Mouse (Mus musculus) neural tube, embryonic 13.5 days (tissue): Measurements from ENCODE around the gene Anks6. TPM values are rescaled to one million over a fixed set of nuclear protein-coding genes. Genes with fewer than 3 reads are reported as not detected.

Experiments used
- ATAC-seq: fragments of 200-750 bp; cut with Nextera tagmentation; 2 replicates; pipeline ENCODE4 v1.8.0; 2017; ENCODE audit warnings: low read depth, mild to moderate bottlenecking, moderate TSS enrichment, moderate library complexity
- H3K27ac ChIP-seq: fragments of 300-500 bp; sonication (generic); replicated peaks from 2 replicates; pipeline ENCODE4 v1.5.1; 2015; ENCODE audit warnings: moderate library complexity, mild to moderate bottlenecking, inconsistent platforms
- H3K27me3 ChIP-seq: fragments of 300-500 bp; sonication (generic); 2 replicates; pipeline ENCODE4 v1.6.1; 2015; ENCODE audit warnings: mild to moderate bottlenecking, inconsistent platforms
- H3K36me3 ChIP-seq: fragments of 300-500 bp; sonication (generic); 2 replicates; pipeline ENCODE4 v1.6.1; 2015; ENCODE audit warnings: mild to moderate bottlenecking, inconsistent platforms
- H3K4me1 ChIP-seq: fragments of 300-500 bp; sonication (generic); replicated peaks from 2 replicates; pipeline ENCODE4 v1.6.1; 2015; ENCODE audit warnings: inconsistent platforms
- H3K4me2 ChIP-seq: fragments of 300-500 bp; sonication (generic); 2 replicates; pipeline ENCODE4 v1.6.1; 2015; ENCODE audit warnings: inconsistent platforms, mild to moderate bottlenecking, moderate library complexity
- H3K4me3 ChIP-seq: fragments of 300-500 bp; sonication (generic); 2 replicates; pipeline ENCODE4 v1.5.1; 2015; ENCODE audit warnings: mild to moderate bottlenecking, inconsistent platforms
- H3K9ac ChIP-seq: fragments of 300-500 bp; sonication (generic); 2 replicates; pipeline ENCODE4 v1.6.1; 2015; ENCODE audit warnings: moderate library complexity, mild to moderate bottlenecking, inconsistent platforms
- H3K9me3 ChIP-seq: fragments of 300-500 bp; sonication (generic); 2 replicates; pipeline ENCODE4 v1.6.1; 2016; ENCODE audit warnings: inconsistent platforms
- WGBS: fragments of 180-500 bp; shearing (Covaris S2); methylation state at CpG from one replicate; pipeline ENCODE4 v1.1.7; 2015; 5-methylcytosine and 5-hydroxymethylcytosine counted together
- polyA plus RNA-seq: library from polyadenylated mRNA; unstranded; fragments of >200 nt; fragmentation: Nextera tagmentation; extraction: Ambion mirVana; gene quantifications from 2 replicates; pipeline ENCODE4 v1.2.1, GENCODE M21; 2015

The Anks6 gene
- polyA plus RNA-seq, result 4.4 and 4.8 TPM in 2 replicates

DNA sequence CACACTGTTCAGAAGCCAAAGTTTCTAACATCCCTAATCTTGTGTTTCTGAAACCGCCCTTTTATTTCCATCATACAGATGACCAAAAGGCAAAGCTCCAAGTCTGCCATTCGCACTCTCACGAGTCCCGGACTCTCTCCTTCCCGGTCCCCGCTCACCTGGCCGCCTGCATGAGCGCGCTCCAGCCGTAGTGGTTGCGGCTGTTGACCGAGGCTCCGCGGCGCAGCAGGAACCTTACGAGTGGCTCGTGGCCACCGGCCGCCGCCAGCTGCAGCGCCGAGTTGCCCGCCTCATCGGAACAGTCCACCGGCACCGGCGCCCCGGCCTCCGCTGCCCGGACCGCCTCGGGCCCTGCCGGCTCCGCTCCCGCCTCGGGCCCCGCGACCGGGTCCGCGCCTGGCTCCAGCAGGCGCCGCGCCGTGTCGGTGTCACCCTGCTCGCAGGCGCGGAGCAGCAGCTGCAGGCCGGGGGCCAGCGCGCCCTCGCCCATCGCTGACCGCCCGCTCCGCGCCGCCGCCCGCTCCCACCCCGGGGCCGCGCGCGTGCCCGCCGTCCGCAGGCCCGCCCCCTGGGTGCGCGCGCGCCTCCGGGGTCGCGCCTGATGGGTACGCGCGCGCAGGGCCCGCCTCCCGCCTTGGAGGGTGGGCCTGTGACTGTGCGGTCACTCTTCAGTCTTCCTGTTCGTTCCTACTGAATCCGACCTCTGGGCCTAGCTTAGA is at the start of gene Anks6:
TSS of gene Anks6 (minus strand) at position 637 of the 719 bp plus-strand sequence.
- peak within 1 kb of the TSS; percentile 67 for H3K4me2 ChIP-seq
- H3K27ac ChIP-seq, result peak within 1 kb of the TSS; percentile 80
- peak within 1 kb of the TSS; percentile 87 for H3K9ac ChIP-seq
- peaks cover 16% of the 10 kb centered on the region for H3K4me1 ChIP-seq
- peak within 1 kb of the TSS; percentile 76 for H3K4me3 ChIP-seq
- H3K9me3 ChIP-seq, result no peaks in the 10 kb centered on the region
- no peaks in the 10 kb centered on the region for H3K27me3 ChIP-seq
- peak; percentile 90 for ATAC-seq
- WGBS, result under 1% methylated on average over 73 of the region's 86 CpGs
- H3K36me3 ChIP-seq, result no peaks in the 10 kb centered on the region

GRCm38 (mm10) chr4:47103561-47103960 is 46.3 kb upstream of the Anks6 start:
- H3K9ac ChIP-seq, result no peak overlapping the region
- H3K27me3 ChIP-seq, result no peaks in the 10 kb centered on the region
- 95% methylated on average over 10 of the region's 10 CpGs for WGBS
- H3K27ac ChIP-seq, result no peak overlapping the region
- no peaks in the 10 kb centered on the region for H3K4me1 ChIP-seq
- no peaks in the 10 kb centered on the region for H3K9me3 ChIP-seq
- no peak for ATAC-seq
- H3K36me3 ChIP-seq, result no peaks in the 10 kb centered on the region
- no peak overlapping the region for H3K4me3 ChIP-seq
- no peak overlapping the region for H3K4me2 ChIP-seq

DNA sequence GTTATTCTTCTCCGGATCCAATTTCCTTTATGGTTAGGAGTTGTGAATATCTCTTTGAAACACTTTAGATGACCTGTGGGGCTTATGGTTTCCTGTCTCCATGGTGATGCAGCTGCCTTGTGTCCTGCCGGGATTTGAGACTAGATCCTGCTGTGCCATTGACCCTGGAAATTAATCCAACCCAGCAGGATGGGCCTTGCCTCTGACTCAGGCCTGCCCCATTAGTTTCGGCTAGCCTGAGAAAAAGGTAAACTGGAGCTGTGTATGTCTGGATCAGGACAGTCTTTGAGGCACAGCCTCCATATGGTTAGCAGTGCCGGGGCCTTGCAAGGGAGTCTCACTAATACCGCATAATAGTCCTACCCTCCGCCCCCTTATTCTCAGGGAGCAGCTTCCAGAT is 36.4 kb upstream of the Anks6 start:
- Histone ChIP-seq H3K9me3 (no peaks in the 10 kb centered on the region), H3K4me1 (peaks cover 25% of the 10 kb centered on the region), H3K36me3 (no peaks in the 10 kb centered on the region), H3K9ac (no peak overlapping the region), H3K27me3 (peaks cover 43% of the 10 kb centered on the region), H3K4me3 (no peak overlapping the region), H3K4me2 (no peak overlapping the region), H3K27ac (no peak overlapping the region)
- ATAC-seq, result no peak
- 17% methylated on average over 6 of the region's 6 CpGs for WGBS

DNA sequence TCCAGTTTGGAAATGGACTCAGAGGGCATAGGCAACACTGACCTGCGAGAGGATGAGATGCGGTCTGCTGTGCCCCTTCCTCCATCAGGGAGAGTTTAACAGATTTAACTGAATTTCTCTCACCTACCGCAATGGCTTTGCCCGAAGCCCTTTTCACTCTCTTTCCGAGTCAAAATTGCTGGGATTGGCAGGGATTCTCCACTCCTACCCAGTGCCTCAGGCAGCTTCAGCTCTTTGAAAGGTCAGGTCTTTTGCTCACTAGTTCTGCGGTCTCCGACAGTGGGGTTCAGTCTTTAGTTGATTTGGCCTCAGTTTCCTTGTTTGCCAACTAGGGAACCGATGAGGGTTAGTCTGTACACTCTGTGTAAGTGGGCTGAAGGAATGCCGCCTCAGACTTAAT is 35.9 kb upstream of the Anks6 start:
- H3K4me2 ChIP-seq, result peak overlapping the region; percentile 98; the same call in 1 of the 2 replicates

DNA sequence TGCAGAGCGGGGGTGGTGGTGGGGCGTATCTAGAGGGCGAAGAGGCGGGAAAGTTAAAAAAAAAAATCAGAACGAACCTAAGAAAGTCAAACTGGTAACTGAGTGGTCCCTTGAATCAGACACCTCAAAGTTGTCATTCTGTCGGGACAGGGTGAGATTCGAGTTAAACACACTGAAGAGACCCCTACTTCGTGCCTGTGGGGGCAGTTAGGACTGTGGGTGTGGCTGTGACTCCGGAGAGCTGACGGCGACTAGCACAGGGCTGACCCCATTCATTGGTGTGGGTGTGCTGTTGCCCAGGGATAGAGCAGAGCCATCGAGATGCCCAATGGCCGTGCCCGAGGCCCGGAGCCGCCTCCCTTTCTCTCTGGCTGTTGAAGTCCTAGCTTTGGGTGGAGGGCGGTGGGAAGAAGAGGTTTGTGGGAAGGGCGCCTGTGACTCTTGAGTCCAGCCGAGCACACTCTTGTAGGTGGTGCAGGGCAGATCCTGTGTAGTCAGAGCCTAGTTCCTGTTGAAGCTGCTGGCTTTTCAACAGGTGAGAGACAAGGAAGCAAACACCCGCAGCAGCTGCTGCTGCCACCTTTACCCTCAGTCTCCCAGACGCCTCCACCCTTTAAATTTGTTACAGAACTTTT is 35.3 kb upstream of the Anks6 start:
- WGBS, result 3% methylated on average over 21 of the region's 21 CpGs
- H3K9me3 ChIP-seq, result no peaks in the 10 kb centered on the region
- no peak overlapping the region for H3K27ac ChIP-seq
- H3K27me3 ChIP-seq, result peaks cover 43% of the 10 kb centered on the region
- peak overlapping the region; percentile 81 for H3K9ac ChIP-seq
- peak overlapping the region; percentile 98 for H3K4me2 ChIP-seq
- peaks cover 25% of the 10 kb centered on the region for H3K4me1 ChIP-seq
- no peaks in the 10 kb centered on the region for H3K36me3 ChIP-seq
- peak; percentile 72 for ATAC-seq
- H3K4me3 ChIP-seq, result peak overlapping the region; percentile 66

More for the DNA sequence above, 35.9 kb upstream of the Anks6 start:
- H3K27ac ChIP-seq, result no peak overlapping the region
- WGBS, result 25% methylated on average over 9 of the region's 9 CpGs
- H3K36me3 ChIP-seq, result no peaks in the 10 kb centered on the region
- peaks cover 25% of the 10 kb centered on the region for H3K4me1 ChIP-seq
- peaks cover 43% of the 10 kb centered on the region for H3K27me3 ChIP-seq
- no peak overlapping the region for H3K4me3 ChIP-seq
- H3K9ac ChIP-seq, result no peak overlapping the region
- no peaks in the 10 kb centered on the region for H3K9me3 ChIP-seq
- no peak for ATAC-seq

DNA sequence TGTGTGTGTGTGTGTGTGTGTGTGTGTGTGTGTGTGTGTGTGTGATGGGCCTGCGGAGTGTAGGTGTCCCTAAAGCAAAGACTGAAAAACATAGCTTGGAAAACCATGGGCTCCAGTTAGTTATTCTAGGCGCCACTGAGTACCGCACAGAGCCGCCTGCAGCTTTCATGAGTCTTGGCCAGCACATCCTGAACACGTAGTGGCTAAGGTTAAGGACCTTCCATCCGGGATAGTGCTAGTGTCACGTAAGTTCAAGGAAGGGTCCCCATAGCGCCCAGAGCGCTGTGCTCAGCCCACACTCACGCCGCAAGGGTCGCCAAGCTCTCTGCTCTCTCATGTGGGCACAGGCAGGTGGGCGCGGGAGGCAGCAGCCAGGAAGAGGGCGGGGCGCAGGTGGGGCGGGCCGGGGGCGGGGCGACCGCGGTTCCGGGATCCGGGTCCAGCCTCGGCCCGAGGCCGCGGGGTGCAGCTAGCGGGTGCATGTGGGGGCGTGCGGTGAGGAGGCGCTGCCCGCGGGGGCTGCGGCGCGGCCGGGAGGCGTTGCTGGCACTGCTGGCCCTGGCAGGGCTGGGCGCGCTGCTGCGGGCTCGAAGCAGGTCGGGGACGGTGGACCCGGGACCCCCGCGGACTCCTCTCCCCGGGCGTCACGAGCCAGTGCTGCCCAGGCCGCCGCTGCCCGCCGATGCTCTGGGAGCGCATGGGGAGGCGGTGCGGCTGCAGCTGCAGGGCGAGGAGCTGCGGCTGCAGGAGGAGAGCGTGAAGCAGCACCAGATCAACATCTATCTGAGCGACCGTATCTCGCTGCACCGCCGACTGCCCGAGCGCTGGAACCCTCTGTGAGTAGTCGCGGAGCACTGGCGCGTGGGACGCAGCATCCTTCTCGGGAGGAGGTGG is 34.5 kb upstream of the Anks6 start, which contains the start of gene Galnt12:
TSS of gene Galnt12 (plus strand) at position 417 of the 894 bp plus-strand sequence.
- ATAC-seq, result peak; percentile 86
- H3K9me3 ChIP-seq, result no peaks in the 10 kb centered on the region
- peaks cover 43% of the 10 kb centered on the region for H3K27me3 ChIP-seq
- WGBS, result 2% methylated on average over 71 of the region's 74 CpGs
- H3K36me3 ChIP-seq, result no peaks in the 10 kb centered on the region
- H3K4me3 ChIP-seq, result peak within 1 kb of the TSS; percentile 66
- H3K4me1 ChIP-seq, result peaks cover 25% of the 10 kb centered on the region
- H3K9ac ChIP-seq, result peak within 1 kb of the TSS; percentile 81
- H3K27ac ChIP-seq, result no peak within 1 kb of the TSS
- H3K4me2 ChIP-seq, result peak within 1 kb of the TSS; percentile 98

GRCm38 (mm10) chr4:47088671-47089070 is 31.4 kb upstream of the Anks6 start:
- 91% methylated on average over 7 of the region's 7 CpGs for WGBS
- H3K36me3 ChIP-seq, result no peaks in the 10 kb centered on the region
- H3K4me3 ChIP-seq, result no peak overlapping the region

DNA sequence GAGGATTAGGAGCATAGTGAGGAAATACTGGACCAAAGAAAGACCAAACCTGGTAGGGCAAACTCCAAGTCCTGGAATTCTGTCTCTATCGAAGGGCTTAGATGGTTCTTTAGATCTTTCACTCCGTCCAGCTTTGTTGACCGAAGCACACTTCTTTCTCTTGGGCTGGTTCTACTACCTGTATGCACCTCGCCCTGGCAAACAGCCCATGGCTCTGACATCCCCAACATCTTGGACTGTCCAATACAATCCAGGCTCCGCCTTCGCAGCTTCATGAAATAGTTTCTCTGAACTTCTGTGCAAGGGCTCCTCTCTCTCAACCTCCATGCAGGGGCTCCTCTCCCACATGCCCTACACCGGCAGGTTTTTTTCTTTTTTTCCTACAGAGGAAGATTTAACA is 26.6 kb upstream of the Anks6 start:
- no peak overlapping the region for H3K4me3 ChIP-seq
- no peaks in the 10 kb centered on the region for H3K27me3 ChIP-seq
- no peak overlapping the region for H3K27ac ChIP-seq
- no peaks in the 10 kb centered on the region for H3K4me1 ChIP-seq
- no peak overlapping the region for H3K9ac ChIP-seq
- ATAC-seq, result no peak
- WGBS, result 90% methylated on average over 7 of the region's 7 CpGs
- H3K4me2 ChIP-seq, result no peak overlapping the region
- H3K36me3 ChIP-seq, result no peaks in the 10 kb centered on the region
- H3K9me3 ChIP-seq, result no peaks in the 10 kb centered on the region

More at GRCm38 (mm10) chr4:47088671-47089070, 31.4 kb upstream of the Anks6 start:
- Histone ChIP-seq H3K9me3 (no peaks in the 10 kb centered on the region), H3K9ac (no peak overlapping the region), H3K4me1 (peaks cover 21% of the 10 kb centered on the region), H3K27ac (no peak overlapping the region), H3K27me3 (peaks cover 27% of the 10 kb centered on the region), H3K4me2 (no peak overlapping the region)
- ATAC-seq, result no peak

GRCm38 (mm10) chr4:47080647-47081010 is 23.4 kb upstream of the Anks6 start:
- Histone ChIP-seq H3K27me3 (no peaks in the 10 kb centered on the region), H3K27ac (no peak overlapping the region), H3K4me1 (no peaks in the 10 kb centered on the region), H3K36me3 (no peaks in the 10 kb centered on the region), H3K4me2 (no peak overlapping the region), H3K9me3 (no peaks in the 10 kb centered on the region), H3K9ac (no peak overlapping the region), H3K4me3 (no peak overlapping the region)
- no peak for ATAC-seq
- WGBS, result 94% methylated on average over 4 of the region's 4 CpGs

- Histone ChIP-seq H3K36me3 (no peaks in the 10 kb centered on the region), H3K9ac (no peak overlapping the region), H3K9me3 (no peaks in the 10 kb centered on the region), H3K27me3 (no peaks in the 10 kb centered on the region), H3K27ac (no peak overlapping the region), H3K4me2 (no peak overlapping the region), H3K4me3 (no peak overlapping the region), H3K4me1 (no peaks in the 10 kb centered on the region)
- ATAC-seq, result no peak
- WGBS, result 91% methylated on average over 17 of the region's 17 CpGs
These were observed 22.9 kb upstream of the Anks6 start for GRCm38 (mm10) chr4:47079997-47080646.

- H3K4me1 ChIP-seq, result no peaks in the 10 kb centered on the region
- H3K9ac ChIP-seq, result no peak overlapping the region
- H3K36me3 ChIP-seq, result no peaks in the 10 kb centered on the region
- H3K27ac ChIP-seq, result no peak overlapping the region
- H3K4me2 ChIP-seq, result no peak overlapping the region
- no peak overlapping the region for H3K4me3 ChIP-seq
- ATAC-seq, result no peak
- WGBS, result 40% methylated on average over 2 of the region's 2 CpGs
- no peaks in the 10 kb centered on the region for H3K27me3 ChIP-seq
- no peaks in the 10 kb centered on the region for H3K9me3 ChIP-seq
These were observed 17.8 kb upstream of the Anks6 start for GRCm38 (mm10) chr4:47075054-47075453.
